Mouse (Mus musculus) 416B (cell line): Measurements from ENCODE around the gene S100a7a.
A peak's percentile ranks its signal among the peaks of the same experiment; 100 is the strongest.

ENCODE experiments used
- DNase-seq: peaks from one replicate; pipeline ENCODE4 v3.0.0; 2011; ENCODE audit warnings: low read depth

Gene S100a7a

GRCm38 (mm10) chr3:90627807-90628206, 26.0 kb upstream of the S100a7a start:
- DNase-seq, result peak; percentile 73

GRCm38 (mm10) chr3:90629298-90629697, 24.5 kb upstream of the S100a7a start:
- peak; percentile 22 for DNase-seq

- no peak for DNase-seq
Observed at GRCm38 (mm10) chr3:90631984-90632383, 21.8 kb upstream of the S100a7a start.

GRCm38 (mm10) chr3:90638511-90639275, 15.1 kb upstream of the S100a7a start:
- DNase-seq, result no peak

GRCm38 (mm10) chr3:90639511-90640154, 14.2 kb upstream of the S100a7a start:
- peak; percentile 71 for DNase-seq

- DNase-seq, result no peak
Observed at GRCm38 (mm10) chr3:90640981-90641380, 12.8 kb upstream of the S100a7a start.

- DNase-seq, result peak; percentile 69
Observed at GRCm38 (mm10) chr3:90644220-90644619, 9.6 kb upstream of the S100a7a start.

- no peak for DNase-seq
Observed at GRCm38 (mm10) chr3:90647291-90647690, 6.5 kb upstream of the S100a7a start.

- DNase-seq, result no peak
Observed at GRCm38 (mm10) chr3:90648981-90649380, 4.8 kb upstream of the S100a7a start.

- DNase-seq, result no peak
Observed at GRCm38 (mm10) chr3:90649832-90650231, 4.0 kb upstream of the S100a7a start.

- DNase-seq, result peak; percentile 71
Observed at GRCm38 (mm10) chr3:90652878-90653508, 824 bp upstream of the S100a7a start.

- peak; percentile 44 for DNase-seq
Observed at GRCm38 (mm10) chr3:90657405-90657804, 3.6 kb downstream of the S100a7a start.

GRCm38 (mm10) chr3:90659364-90660044, 5.7 kb downstream of the S100a7a start:
- DNase-seq, result peak; percentile 26

- DNase-seq, result peak; percentile 58
Observed at GRCm38 (mm10) chr3:90664219-90664618, 10.4 kb downstream of the S100a7a start.

- peak; percentile 37 for DNase-seq
Observed at GRCm38 (mm10) chr3:90668846-90669245, 15.0 kb downstream of the S100a7a start, which contains the start of gene S100a8. Gene S100a8, plus strand, starts transcription at chr3:90668978.

- DNase-seq, result peak; percentile 39
Observed at GRCm38 (mm10) chr3:90678656-90679055, 24.8 kb downstream of the S100a7a start.

- no peak for DNase-seq
Observed at GRCm38 (mm10) chr3:90683929-90684328, 30.1 kb downstream of the S100a7a start.

- DNase-seq, result no peak
Observed at GRCm38 (mm10) chr3:90686835-90687234, 33.0 kb downstream of the S100a7a start.

- DNase-seq, result peak; percentile 28
Observed at GRCm38 (mm10) chr3:90693496-90693895, 39.7 kb downstream of the S100a7a start.

GRCm38 (mm10) chr3:90695613-90696012, 41.8 kb downstream of the S100a7a start, which contains the start of gene S100a9:
Gene S100a9, minus strand, starts transcription at chr3:90695721.
- peak; percentile 41 for DNase-seq

- no peak for DNase-seq
Observed at GRCm38 (mm10) chr3:90702244-90702643, 48.4 kb downstream of the S100a7a start.
